Mouse (Mus musculus): ENCODE results near the gene E130114P18Rik. TPM values are rescaled to one million over a fixed set of nuclear protein-coding genes. Genes with fewer than 3 reads are reported as not detected.

Gene E130114P18Rik
- 5.4 and 6.4 TPM in 2 replicates for polyA plus RNA-seq (2016; fragmentation: Nextera tagmentation; extraction: Ambion mirVana)

DNA sequence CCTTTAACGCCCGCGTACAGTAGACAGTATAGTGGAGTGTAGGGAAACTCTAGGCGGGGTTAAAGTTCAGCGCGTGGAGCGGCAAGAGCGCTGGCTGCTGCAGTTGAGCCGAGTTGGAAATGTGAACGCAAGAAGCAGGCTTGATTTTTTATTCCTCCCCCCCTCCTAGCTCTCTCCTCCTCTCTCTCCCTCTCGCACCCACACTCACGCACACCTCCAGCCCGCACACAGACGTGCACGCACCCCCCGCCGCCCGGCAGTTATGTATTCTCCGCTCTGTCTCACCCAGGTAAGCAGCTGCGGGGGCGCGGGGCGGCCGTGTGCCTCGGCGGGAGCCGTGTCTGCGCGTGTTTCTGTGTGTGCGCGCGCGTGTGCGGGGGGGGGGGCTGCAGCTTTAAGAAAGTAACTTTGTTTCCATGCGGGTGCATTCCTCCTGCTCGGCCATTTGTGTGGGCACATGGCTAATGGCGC is at the start of gene E130114P18Rik:
Gene E130114P18Rik (minus strand): TSS at position 373 of the 471 bp plus-strand sequence.
- peak; percentile 75 for ATAC-seq (ENCODE audit: insufficient number of reproducible peaks, insufficient read depth, low FRiP score, low TSS enrichment, low read depth)
- H3K4me1 ChIP-seq (replicated peaks), result peaks cover 40% of the 10 kb centered on the region
- H3K27ac ChIP-seq, result peak within 1 kb of the TSS; percentile 99
- under 1% methylated on average over 37 of the region's 37 CpGs for WGBS
- no peaks in the 10 kb centered on the region for H3K27me3 ChIP-seq
- H3K9me3 ChIP-seq, result no peaks in the 10 kb centered on the region
- peaks cover 4% of the 10 kb centered on the region; the same call in 1 of the 2 replicates for H3K36me3 ChIP-seq
- peak within 1 kb of the TSS; percentile 83 for H3K4me2 ChIP-seq
- peak within 1 kb of the TSS; percentile 96 for H3K4me3 ChIP-seq (replicated peaks)
- H3K9ac ChIP-seq (replicated peaks), result peak within 1 kb of the TSS; percentile 100

DNA sequence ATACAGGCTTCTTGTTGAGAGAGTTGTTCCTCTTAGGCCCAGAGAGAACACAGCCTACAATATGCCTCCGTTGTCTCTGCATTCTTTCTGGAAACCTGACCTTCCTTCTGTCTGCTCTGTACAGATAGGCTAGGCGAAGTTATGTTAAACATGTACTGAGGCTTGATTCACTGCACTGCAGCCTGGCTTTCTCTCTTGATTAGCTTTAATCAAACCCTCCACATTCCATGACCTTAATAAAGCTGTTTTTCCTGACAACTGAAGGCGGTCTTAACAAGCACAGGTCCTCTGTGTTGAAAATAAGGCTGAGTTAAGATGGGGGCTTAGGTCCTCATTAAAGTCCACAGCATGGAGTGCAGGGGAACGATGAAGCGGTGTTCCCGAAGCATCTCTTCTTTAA is 49.2 kb upstream of the E130114P18Rik start:
- H3K4me2 ChIP-seq, result no peak overlapping the region
- H3K9ac ChIP-seq (replicated peaks), result no peak overlapping the region
- 0 out of 2 replicates have a peak, but pooled peaks cover 13% of the 10 kb centered on the region for H3K36me3 ChIP-seq
- 31% methylated on average over 6 of the region's 6 CpGs for WGBS
- H3K27me3 ChIP-seq, result no peaks in the 10 kb centered on the region
- H3K27ac ChIP-seq, result 0 out of 2 replicates have a peak overlapping the region, but pooled peaks have one; percentile 29
- H3K9me3 ChIP-seq, result no peaks in the 10 kb centered on the region
- no peak for ATAC-seq (ENCODE audit: insufficient number of reproducible peaks, insufficient read depth, low FRiP score, low TSS enrichment, low read depth)
- no peak overlapping the region for H3K4me3 ChIP-seq (replicated peaks)
- H3K4me1 ChIP-seq (replicated peaks), result peaks cover 49% of the 10 kb centered on the region

DNA sequence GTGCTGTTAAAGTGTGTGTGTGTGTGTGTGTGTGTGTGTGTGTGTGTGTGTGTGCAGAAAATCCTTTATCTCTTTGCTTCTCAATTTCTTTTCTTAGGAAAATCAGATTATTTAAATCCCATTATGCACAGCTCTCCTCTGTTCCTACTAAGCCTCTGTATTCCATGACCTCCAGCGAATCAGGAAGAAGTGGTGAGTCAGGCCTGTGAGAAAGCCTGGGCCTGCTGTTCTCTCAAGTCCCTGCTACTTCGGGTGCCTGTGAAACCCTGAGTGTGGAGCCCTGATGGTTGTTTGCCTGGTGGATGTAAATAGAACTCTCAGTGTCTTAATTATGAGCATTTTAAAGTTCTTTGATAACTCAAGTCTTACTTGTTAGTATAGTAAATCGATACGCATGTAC is 48.0 kb upstream of the E130114P18Rik start:
- Histone ChIP-seq H3K4me2 (no peak overlapping the region), H3K9ac (replicated peaks) (no peak overlapping the region), H3K27ac (no peak overlapping the region), H3K9me3 (no peaks in the 10 kb centered on the region), H3K27me3 (no peaks in the 10 kb centered on the region), H3K4me1 (replicated peaks) (peaks cover 50% of the 10 kb centered on the region), H3K4me3 (replicated peaks) (no peak overlapping the region), H3K36me3 (0 out of 2 replicates have a peak, but pooled peaks cover 7% of the 10 kb centered on the region)
- WGBS, result 82% methylated on average over 4 of the region's 4 CpGs
- ATAC-seq (ENCODE audit: insufficient number of reproducible peaks, insufficient read depth, low FRiP score, low TSS enrichment, low read depth), result no peak

GRCm38 (mm10) chr4:97825432-97825831 is 47.6 kb upstream of the E130114P18Rik start:
- no peak for ATAC-seq (ENCODE audit: insufficient number of reproducible peaks, insufficient read depth, low FRiP score, low TSS enrichment, low read depth)
- H3K36me3 ChIP-seq, result 0 out of 2 replicates have a peak, but pooled peaks cover 3% of the 10 kb centered on the region
- no peak overlapping the region for H3K4me3 ChIP-seq (replicated peaks)
- H3K27me3 ChIP-seq, result no peaks in the 10 kb centered on the region
- 77% methylated on average over 4 of the region's 4 CpGs for WGBS
- peaks cover 52% of the 10 kb centered on the region for H3K4me1 ChIP-seq (replicated peaks)
- H3K4me2 ChIP-seq, result no peak overlapping the region
- H3K9ac ChIP-seq (replicated peaks), result no peak overlapping the region
- no peak overlapping the region for H3K27ac ChIP-seq
- H3K9me3 ChIP-seq, result no peaks in the 10 kb centered on the region

DNA sequence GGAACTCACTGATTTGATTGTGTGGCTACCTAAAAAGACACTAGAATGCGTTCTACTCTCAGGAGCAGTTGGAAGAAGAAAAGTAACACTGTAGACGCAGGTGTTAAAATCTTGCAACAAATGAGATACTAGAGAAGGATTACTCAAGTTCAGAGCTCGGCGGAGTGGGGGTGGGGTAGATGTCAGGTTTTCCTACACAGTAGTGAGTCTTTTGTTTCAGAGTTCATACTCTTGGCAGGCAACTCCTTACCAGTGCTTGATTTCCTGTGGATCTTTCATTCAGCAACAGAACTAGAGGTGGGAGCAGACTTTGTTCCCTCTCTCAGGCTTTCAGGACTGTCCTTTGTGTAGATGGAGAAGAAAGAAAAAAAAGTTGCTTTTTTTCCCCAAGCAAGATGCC is 46.6 kb upstream of the E130114P18Rik start:
- H3K4me2 ChIP-seq, result no peak overlapping the region
- H3K9me3 ChIP-seq, result no peaks in the 10 kb centered on the region
- H3K4me3 ChIP-seq (replicated peaks), result no peak overlapping the region
- WGBS, result 82% methylated on average over 4 of the region's 4 CpGs
- no peaks in the 10 kb centered on the region for H3K27me3 ChIP-seq
- no peak for ATAC-seq (ENCODE audit: insufficient number of reproducible peaks, insufficient read depth, low FRiP score, low TSS enrichment, low read depth)
- no peaks in the 10 kb centered on the region for H3K36me3 ChIP-seq
- H3K9ac ChIP-seq (replicated peaks), result no peak overlapping the region
- H3K4me1 ChIP-seq (replicated peaks), result peaks cover 49% of the 10 kb centered on the region
- H3K27ac ChIP-seq, result no peak overlapping the region

- Histone ChIP-seq H3K4me1 (replicated peaks) (peaks cover 49% of the 10 kb centered on the region), H3K27ac (no peak overlapping the region), H3K9ac (replicated peaks) (no peak overlapping the region), H3K4me2 (no peak overlapping the region), H3K36me3 (no peaks in the 10 kb centered on the region), H3K27me3 (no peaks in the 10 kb centered on the region), H3K9me3 (no peaks in the 10 kb centered on the region), H3K4me3 (replicated peaks) (no peak overlapping the region)
- 88% methylated on average over 6 of the region's 6 CpGs for WGBS
- no peak for ATAC-seq (ENCODE audit: insufficient number of reproducible peaks, insufficient read depth, low FRiP score, low TSS enrichment, low read depth)
Observed at GRCm38 (mm10) chr4:97823512-97823911, 45.6 kb upstream of the E130114P18Rik start.

DNA sequence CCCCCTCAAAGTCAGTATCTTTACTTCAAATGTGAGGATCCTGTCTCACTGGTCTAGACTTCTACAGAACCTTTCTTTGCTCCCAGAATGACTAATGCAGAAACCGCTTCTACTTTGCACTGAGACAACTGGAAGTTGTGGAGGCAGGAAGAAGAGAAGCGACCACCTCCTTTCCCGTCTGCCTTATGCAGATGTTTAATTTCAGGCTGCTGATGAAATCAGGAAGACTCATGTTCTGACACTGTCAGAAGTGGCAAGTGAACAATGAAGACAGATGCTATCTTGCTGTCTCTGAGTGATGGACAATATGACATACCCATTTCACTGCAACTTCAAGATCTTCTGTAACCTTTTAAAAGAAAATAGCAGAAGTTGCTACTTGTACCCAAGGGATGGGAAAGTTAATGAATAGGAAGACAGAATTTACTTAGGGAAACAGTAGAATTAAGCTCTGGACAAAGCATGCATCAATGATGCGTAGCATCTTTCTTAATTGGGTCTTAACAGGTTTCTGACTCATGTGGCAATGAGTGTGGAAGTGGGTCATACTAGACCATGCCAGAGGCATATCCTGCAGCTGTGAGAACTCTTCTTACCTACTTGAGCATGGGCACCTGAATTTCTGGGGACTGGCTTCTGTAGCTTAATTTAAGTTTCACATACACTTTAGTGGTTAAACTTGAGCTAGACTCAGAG is 43.8 kb upstream of the E130114P18Rik start:
- no peak overlapping the region for H3K4me2 ChIP-seq
- WGBS, result 90% methylated on average over 4 of the region's 4 CpGs

DNA sequence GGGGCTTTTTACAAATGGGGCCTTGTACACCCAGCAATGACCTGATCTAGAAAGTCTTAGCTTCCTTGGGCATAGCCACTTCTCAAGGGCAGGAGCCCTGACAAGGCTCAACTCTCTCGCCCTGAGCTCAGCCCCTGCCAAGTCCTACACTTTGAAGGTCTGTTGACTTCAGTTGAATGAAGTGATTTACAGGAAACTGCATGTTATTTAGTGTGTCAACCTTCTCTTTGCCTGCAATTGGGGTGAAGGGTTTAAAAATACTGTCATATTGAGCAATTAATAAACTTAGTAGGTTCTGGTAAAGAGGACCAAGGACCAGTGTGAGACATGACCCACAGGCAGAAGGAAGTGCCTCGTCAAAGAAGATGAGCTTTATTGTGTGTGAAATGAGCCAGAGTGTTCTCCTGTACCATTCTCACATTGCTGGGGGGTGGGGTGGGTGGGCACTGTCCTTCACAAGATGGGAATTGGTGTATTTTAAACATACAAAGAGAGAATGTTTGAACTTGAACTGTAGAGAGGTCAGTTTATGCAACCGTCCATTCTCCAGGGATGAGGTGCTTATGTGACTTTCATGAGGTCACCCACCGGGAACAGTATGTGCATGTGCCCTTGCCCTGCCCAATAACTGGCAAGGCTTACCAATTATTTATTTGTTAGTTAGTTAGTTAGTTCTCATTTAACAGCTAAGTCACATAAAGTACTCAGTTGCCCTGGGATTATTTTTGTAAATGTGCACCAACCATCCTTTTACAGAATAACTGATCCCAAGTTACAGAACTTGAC is 42.8 kb upstream of the E130114P18Rik start:
- peaks cover 22% of the 10 kb centered on the region; the same call in 1 of the 2 replicates for H3K4me1 ChIP-seq (replicated peaks)
- H3K4me3 ChIP-seq (replicated peaks), result no peak overlapping the region
- WGBS, result 77% methylated on average over 4 of the region's 4 CpGs
- no peak overlapping the region for H3K27ac ChIP-seq
- no peak for ATAC-seq (ENCODE audit: insufficient number of reproducible peaks, insufficient read depth, low FRiP score, low TSS enrichment, low read depth)
- H3K27me3 ChIP-seq, result no peaks in the 10 kb centered on the region
- no peak overlapping the region for H3K9ac ChIP-seq (replicated peaks)
- no peak overlapping the region for H3K4me2 ChIP-seq
- no peaks in the 10 kb centered on the region for H3K36me3 ChIP-seq
- H3K9me3 ChIP-seq, result no peaks in the 10 kb centered on the region

More for the DNA sequence above, 43.8 kb upstream of the E130114P18Rik start:
- Histone ChIP-seq H3K36me3 (no peaks in the 10 kb centered on the region), H3K27ac (no peak overlapping the region), H3K9me3 (no peaks in the 10 kb centered on the region), H3K4me1 (replicated peaks) (peaks cover 31% of the 10 kb centered on the region; the same call in 1 of the 2 replicates), H3K9ac (replicated peaks) (no peak overlapping the region), H3K27me3 (no peaks in the 10 kb centered on the region), H3K4me3 (replicated peaks) (no peak overlapping the region)
- ATAC-seq (ENCODE audit: insufficient number of reproducible peaks, insufficient read depth, low FRiP score, low TSS enrichment, low read depth), result no peak

- Histone ChIP-seq H3K9me3 (no peaks in the 10 kb centered on the region), H3K4me1 (replicated peaks) (peaks cover 12% of the 10 kb centered on the region; the same call in 1 of the 2 replicates), H3K27me3 (no peaks in the 10 kb centered on the region), H3K36me3 (no peaks in the 10 kb centered on the region), H3K4me2 (no peak overlapping the region), H3K4me3 (replicated peaks) (no peak overlapping the region), H3K9ac (replicated peaks) (no peak overlapping the region), H3K27ac (no peak overlapping the region)
- ATAC-seq (ENCODE audit: insufficient number of reproducible peaks, insufficient read depth, low FRiP score, low TSS enrichment, low read depth), result no peak
- 70% methylated on average over 8 of the region's 8 CpGs for whole genome bisulfite sequencing
Observed at GRCm38 (mm10) chr4:97819101-97819500, 41.2 kb upstream of the E130114P18Rik start.

DNA sequence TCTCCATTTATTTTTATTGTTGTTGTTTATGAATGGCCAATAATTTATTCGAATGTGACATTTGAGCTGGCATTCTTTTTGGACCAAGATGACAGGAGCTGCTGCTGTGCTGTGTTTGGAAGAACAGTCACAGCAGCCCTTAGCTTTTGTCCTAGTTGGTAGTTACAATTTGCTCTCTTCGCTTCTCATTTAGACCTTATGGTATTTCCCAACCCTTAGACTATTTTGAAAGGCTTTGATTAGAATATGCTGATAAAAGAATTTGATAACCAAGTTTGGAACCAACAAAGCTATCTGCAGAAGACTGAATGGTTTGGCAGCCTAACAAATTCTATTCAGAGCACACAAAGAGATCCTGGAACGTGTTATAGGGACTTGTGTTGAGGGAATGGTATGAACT is 40.6 kb upstream of the E130114P18Rik start:
- 84% methylated on average over 3 of the region's 3 CpGs for WGBS
- Histone ChIP-seq H3K27me3 (no peaks in the 10 kb centered on the region), H3K27ac (no peak overlapping the region), H3K4me2 (no peak overlapping the region), H3K9me3 (no peaks in the 10 kb centered on the region), H3K9ac (replicated peaks) (no peak overlapping the region), H3K4me3 (replicated peaks) (no peak overlapping the region), H3K36me3 (no peaks in the 10 kb centered on the region), H3K4me1 (replicated peaks) (0 out of 2 replicates have a peak, but pooled peaks cover 10% of the 10 kb centered on the region)
- no peak for ATAC-seq (ENCODE audit: insufficient number of reproducible peaks, insufficient read depth, low FRiP score, low TSS enrichment, low read depth)

DNA sequence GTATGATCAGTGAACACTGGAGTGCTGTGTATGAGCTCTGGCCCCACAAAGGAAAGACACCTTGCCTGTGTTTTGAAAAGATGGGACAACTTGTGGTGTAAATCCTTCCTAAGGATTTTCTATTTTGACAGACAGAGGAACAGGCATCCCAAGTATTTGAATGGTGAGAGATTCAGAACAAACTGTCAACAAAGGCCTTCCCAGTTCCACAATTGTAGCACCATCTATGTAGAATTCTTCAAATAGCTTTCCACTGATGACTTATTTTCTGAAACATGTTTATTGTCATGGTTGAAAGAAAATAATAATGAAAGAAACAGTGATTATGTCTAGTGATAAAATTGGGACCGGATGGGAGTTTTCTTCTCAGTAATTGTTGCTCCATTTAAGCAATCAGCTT is 39.9 kb upstream of the E130114P18Rik start:
- Histone ChIP-seq H3K36me3 (no peaks in the 10 kb centered on the region), H3K4me1 (replicated peaks) (0 out of 2 replicates have a peak, but pooled peaks cover 7% of the 10 kb centered on the region), H3K9ac (replicated peaks) (no peak overlapping the region), H3K9me3 (no peaks in the 10 kb centered on the region), H3K4me3 (replicated peaks) (no peak overlapping the region), H3K4me2 (no peak overlapping the region), H3K27me3 (no peaks in the 10 kb centered on the region), H3K27ac (no peak overlapping the region)
- ATAC-seq (ENCODE audit: insufficient number of reproducible peaks, insufficient read depth, low FRiP score, low TSS enrichment, low read depth), result no peak
- WGBS, result 77% methylated on average over 1 of the region's 1 CpGs

Measured in limb, embryonic 12.5 days (tissue).